10 mouse cellular contexts compared by ENCODE assay signal in the genomic region with DNA sequence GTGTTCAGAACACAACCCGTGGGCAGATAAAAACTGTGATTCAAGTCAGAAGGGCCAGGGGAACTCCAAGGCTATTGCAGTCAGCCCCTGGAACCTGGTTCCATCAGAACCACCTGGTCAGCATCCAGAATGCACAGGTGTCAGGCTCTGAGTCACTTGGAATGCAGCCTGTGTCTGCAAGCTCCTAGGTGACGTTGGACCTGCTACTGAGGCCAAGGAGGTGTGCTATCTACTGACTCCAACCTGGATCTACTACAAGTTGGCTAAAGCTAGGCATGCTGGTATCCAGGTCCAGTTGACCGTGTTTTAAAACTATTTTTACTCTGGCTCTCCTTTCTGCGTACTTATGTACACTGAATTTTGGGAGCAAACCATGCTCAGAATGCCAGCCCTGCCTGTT. TPM values are rescaled to one million over a fixed set of nuclear protein-coding genes. Genes with fewer than 3 reads are reported as not detected.
DNase-seq lines count a peak whose midpoint lies in the region; ATAC-seq lines count a peak whose summit lies in the region.
"Had no signal": no experiment of that assay in that cellular context is flagged by ENCODE, and none has a peak within 500 bp of the region (broad histone marks: within the 10 kb centered on the region; RNA-seq: fewer than 3 reads in every experiment).

No protein-coding gene starts in this region.

- H3K9ac ChIP-seq in hindbrain, embryonic 13.5 days, result no peak overlapping the region
- 0 out of 2 replicates have a peak overlapping the region, but pooled peaks have one; percentile 2 for H3K9ac ChIP-seq in neural tube, embryonic 13.5 days
- no peak overlapping the region for H3K9ac ChIP-seq in intestine, embryonic 15.5 days
- H3K9ac ChIP-seq: midbrain, embryonic 12.5 days had no signal

- ATAC-seq in hindbrain, embryonic 13.5 days (ENCODE audit: low FRiP score), result no peak
- ATAC-seq in neural tube, embryonic 13.5 days (ENCODE audit: low read depth), result no peak
- ATAC-seq in intestine, embryonic 15.5 days, result no peak
- ATAC-seq: forebrain, embryonic 16.5 days had no signal

- H3K9me3 ChIP-seq in hindbrain, embryonic 13.5 days, result no peaks in the 10 kb centered on the region
- no peaks in the 10 kb centered on the region for H3K9me3 ChIP-seq in hindbrain, embryonic 10.5 days
- H3K9me3 ChIP-seq in neural tube, embryonic 13.5 days, result no peaks in the 10 kb centered on the region
- no peaks in the 10 kb centered on the region for H3K9me3 ChIP-seq in intestine, embryonic 15.5 days
- H3K9me3 ChIP-seq: midbrain, embryonic 12.5 days had no signal

- H3K4me3 ChIP-seq in hindbrain, embryonic 13.5 days, result no peak overlapping the region
- H3K4me3 ChIP-seq in hindbrain, embryonic 10.5 days, result no peak overlapping the region
- H3K4me3 ChIP-seq in neural tube, embryonic 13.5 days, result no peak overlapping the region
- H3K4me3 ChIP-seq in intestine, embryonic 15.5 days (replicated peaks), result no peak overlapping the region
- H3K4me3 ChIP-seq: midbrain, embryonic 12.5 days had no signal

- H3K36me3 ChIP-seq in hindbrain, embryonic 13.5 days, result peaks cover 6% of the 10 kb centered on the region; the same call in 1 of the 2 replicates
- peaks cover 66% of the 10 kb centered on the region for H3K36me3 ChIP-seq in hindbrain, embryonic 10.5 days
- peaks cover 14% of the 10 kb centered on the region for H3K36me3 ChIP-seq in neural tube, embryonic 13.5 days
- no peaks in the 10 kb centered on the region; the same call in 1 of the 2 replicates for H3K36me3 ChIP-seq in intestine, embryonic 15.5 days
- H3K36me3 ChIP-seq: midbrain, embryonic 12.5 days had no signal

- H3K27me3 ChIP-seq in hindbrain, embryonic 13.5 days, result no peaks in the 10 kb centered on the region
- no peaks in the 10 kb centered on the region for H3K27me3 ChIP-seq in hindbrain, embryonic 10.5 days (ENCODE audit: insufficient read depth, poor library complexity, severe bottlenecking)
- H3K27me3 ChIP-seq in neural tube, embryonic 13.5 days, result no peaks in the 10 kb centered on the region
- H3K27me3 ChIP-seq in intestine, embryonic 15.5 days (replicated peaks), result no peaks in the 10 kb centered on the region

- WGBS in hindbrain, embryonic 13.5 days, result 80% methylated on average over 4 of the region's 4 CpGs
- whole genome bisulfite sequencing in hindbrain, embryonic 10.5 days, result 89% methylated on average over 4 of the region's 4 CpGs
- 86% methylated on average over 4 of the region's 4 CpGs for WGBS in neural tube, embryonic 13.5 days
- WGBS in intestine, embryonic 15.5 days, result 57% methylated on average over 4 of the region's 4 CpGs

- H3K4me1 ChIP-seq in hindbrain, embryonic 13.5 days (replicated peaks), result peaks cover 85% of the 10 kb centered on the region
- peaks cover 83% of the 10 kb centered on the region for H3K4me1 ChIP-seq in hindbrain, embryonic 10.5 days (replicated peaks)
- peaks cover 89% of the 10 kb centered on the region for H3K4me1 ChIP-seq in neural tube, embryonic 13.5 days (replicated peaks)
- peaks cover 27% of the 10 kb centered on the region for H3K4me1 ChIP-seq in intestine, embryonic 15.5 days (replicated peaks)

- H3K4me2 ChIP-seq in hindbrain, embryonic 13.5 days, result peak overlapping the region; percentile 15
- peak overlapping the region; percentile 13; the same call in 1 of the 2 replicates for H3K4me2 ChIP-seq in neural tube, embryonic 13.5 days
- H3K4me2 ChIP-seq in intestine, embryonic 15.5 days (replicated peaks), result 0 out of 2 replicates have a peak overlapping the region, but pooled peaks have one; percentile 0
- H3K4me2 ChIP-seq: midbrain, embryonic 12.5 days had no signal

- DNase-seq in hindbrain, embryonic 10.5 days (ENCODE audit: low spot score), result no peak
- no peak for DNase-seq in neural tube, embryonic 10.5 days (ENCODE audit: extremely low spot score, low spot score)
- no peak for DNase-seq in layer of hippocampus, postnatal 36 days
- DNase-seq in Muller cell, postnatal 12 days (ENCODE audit: inconsistent ontology term), result no peak
- DNase-seq: kidney, postnatal 10 days had no signal

- peak overlapping the region; percentile 71 for H3K27ac ChIP-seq in hindbrain, embryonic 13.5 days
- H3K27ac ChIP-seq in hindbrain, embryonic 10.5 days, result no peak overlapping the region
- H3K27ac ChIP-seq in neural tube, embryonic 13.5 days (replicated peaks), result peak overlapping the region; percentile 55
- no peak overlapping the region for H3K27ac ChIP-seq in intestine, embryonic 15.5 days
- H3K27ac ChIP-seq: midbrain, embryonic 12.5 days had no signal

RNA-seq across cellular contexts. Expression of a gene that starts 24.8 kb away (rescaled TPM):
- 18.0 and 19.2 TPM in 2 replicates for polyA plus RNA-seq in hindbrain, embryonic 13.5 days (2015; fragmentation: Nextera tagmentation; extraction: Ambion mirVana)
- polyA plus RNA-seq in hindbrain, embryonic 10.5 days (2016; fragmentation: Nextera tagmentation; extraction: Ambion mirVana), result 21.8 and 22.1 TPM in 2 replicates
- 19.2 and 22.1 TPM in 2 replicates for polyA plus RNA-seq in neural tube, embryonic 13.5 days (2015; fragmentation: Nextera tagmentation; extraction: Ambion mirVana)
- polyA plus RNA-seq in intestine, embryonic 15.5 days (2015; fragmentation: Nextera tagmentation; extraction: Ambion mirVana), result 30.5 and 34.1 TPM in 2 replicates
- 10 to 100 TPM; 41.0 to 49.1 TPM for total RNA-seq in layer of hippocampus, postnatal 36 days (2021)

RNA-seq across cellular contexts. Expression of a gene that starts 51.5 kb away (rescaled TPM):
- polyA plus RNA-seq in hindbrain, embryonic 13.5 days (2015; fragmentation: Nextera tagmentation; extraction: Ambion mirVana), result 15.7 and 16.3 TPM in 2 replicates
- 23.4 and 25.2 TPM in 2 replicates for polyA plus RNA-seq in hindbrain, embryonic 10.5 days (2016; fragmentation: Nextera tagmentation; extraction: Ambion mirVana)
- polyA plus RNA-seq in neural tube, embryonic 13.5 days (2015; fragmentation: Nextera tagmentation; extraction: Ambion mirVana), result 15.3 and 20.6 TPM in 2 replicates
- polyA plus RNA-seq in intestine, embryonic 15.5 days (2015; fragmentation: Nextera tagmentation; extraction: Ambion mirVana), result 17.1 and 17.7 TPM in 2 replicates
- 1 to 10 TPM; 5.8 to 5.9 TPM for total RNA-seq in layer of hippocampus, postnatal 36 days (2021)

Comparison
In these comparisons a context has a peak if more than half of its experiments do, and no peak if none do; other contexts are left out.
1. H3K27ac ChIP-seq: peak in hindbrain, embryonic 13.5 days (single experiment) and neural tube, embryonic 13.5 days (single experiment); none in hindbrain, embryonic 10.5 days (single experiment) and intestine, embryonic 15.5 days (single experiment).
2. Peak in every context shown above with its lines, with median percentiles within 50 percentile points of each other: H3K4me2 ChIP-seq.